Mouse (Mus musculus) testis, adult 2 months (tissue): ENCODE data around the gene Dgcr8. TPM values are rescaled to one million over a fixed set of nuclear protein-coding genes. Genes with fewer than 3 reads are reported as not detected.

Source experiments
- H3K27ac ChIP-seq: fragments of 200-500 bp; 2 replicates; pipeline ENCODE4 v1.5.1; 2012; ENCODE audit warnings: low read depth, low read length; ENCODE audit not compliant: control insufficient read depth, insufficient read depth
- H3K27me3 ChIP-seq: fragments of 200-500 bp; 2 replicates; pipeline ENCODE4 v1.6.1; 2012; ENCODE audit warnings: mild to moderate bottlenecking, low read length, moderate library complexity; ENCODE audit not compliant: control insufficient read depth, insufficient read depth
- H3K36me3 ChIP-seq: fragments of 200-500 bp; 2 replicates; pipeline ENCODE4 v1.6.1; 2012; ENCODE audit warnings: mild to moderate bottlenecking, low read length; ENCODE audit not compliant: control insufficient read depth, insufficient read depth
- H3K4me1 ChIP-seq: fragments of 200-500 bp; 2 replicates; pipeline ENCODE4 v1.6.1; 2012; ENCODE audit warnings: low read length; ENCODE audit not compliant: control insufficient read depth, insufficient read depth
- H3K4me3 ChIP-seq: fragments of 200-500 bp; 2 replicates; pipeline ENCODE4 v1.5.1; 2012; ENCODE audit warnings: low read depth, mild to moderate bottlenecking, low read length, moderate library complexity, mixed read lengths; ENCODE audit not compliant: control insufficient read depth
- CTCF ChIP-seq: fragments of 200-500 bp; IDR thresholded peaks from 2 replicates; pipeline ENCODE4 v1.5.1; 2012; ENCODE audit warnings: low read depth, mild to moderate bottlenecking, inconsistent platforms, low read length, moderate library complexity; ENCODE audit not compliant: control insufficient read depth, insufficient read depth, insufficient replicate concordance
- POLR2A ChIP-seq: fragments of 200-500 bp; IDR thresholded peaks from 2 replicates; pipeline ENCODE4 v1.6.1; 2012; ENCODE audit warnings: low read depth, mild to moderate bottlenecking, inconsistent platforms, low read length, moderate library complexity; ENCODE audit not compliant: control insufficient read depth
- polyA plus RNA-seq: library from polyadenylated mRNA; depleted of rRNA; stranded (reverse); fragments of >200 nt; gene quantifications from 2 replicates; pipeline ENCODE4 v1.2.3, GENCODE M21; 2012

Gene Dgcr8
- polyA plus RNA-seq, 1 experiment = 28.9 TPM

DNA sequence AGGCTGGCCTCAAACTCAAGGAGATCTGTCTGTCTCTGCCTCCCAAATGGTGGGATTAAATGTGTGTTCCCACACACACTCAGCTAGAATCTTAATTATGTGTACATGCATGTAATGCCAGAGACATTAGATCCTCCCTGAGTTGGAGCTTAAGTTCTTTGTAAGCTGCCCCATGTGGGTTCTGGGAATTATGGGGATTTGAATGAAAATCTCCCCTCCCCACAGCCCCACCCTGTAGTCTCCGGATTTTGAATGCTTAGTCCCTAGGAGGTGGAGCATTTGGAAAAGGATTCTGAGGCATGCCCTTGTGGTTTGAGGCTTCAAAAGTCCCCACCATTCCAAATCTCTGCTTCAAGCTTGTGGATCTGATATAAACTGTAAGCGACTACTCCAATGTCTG, 13.9 kb downstream of the Dgcr8 start:
- no peaks in the 10 kb centered on the region for H3K27me3 ChIP-seq
- H3K4me3 ChIP-seq = no peak overlapping the region
- TF ChIP-seq CTCF (no peak), POLR2A (no peak)
- no peak overlapping the region for H3K27ac ChIP-seq
- peaks cover 7% of the 10 kb centered on the region for H3K36me3 ChIP-seq
- no peaks in the 10 kb centered on the region for H3K4me1 ChIP-seq

GRCm38 (mm10) chr16:18268182-18268581, 20.9 kb downstream of the Dgcr8 start:
- TF ChIP-seq POLR2A (no peak), CTCF (no peak)
- Histone ChIP-seq H3K27ac (no peak overlapping the region), H3K4me1 (no peaks in the 10 kb centered on the region), H3K27me3 (no peaks in the 10 kb centered on the region), H3K36me3 (peaks cover 2% of the 10 kb centered on the region; the same call in 1 of the 2 replicates), H3K4me3 (no peak overlapping the region)

DNA sequence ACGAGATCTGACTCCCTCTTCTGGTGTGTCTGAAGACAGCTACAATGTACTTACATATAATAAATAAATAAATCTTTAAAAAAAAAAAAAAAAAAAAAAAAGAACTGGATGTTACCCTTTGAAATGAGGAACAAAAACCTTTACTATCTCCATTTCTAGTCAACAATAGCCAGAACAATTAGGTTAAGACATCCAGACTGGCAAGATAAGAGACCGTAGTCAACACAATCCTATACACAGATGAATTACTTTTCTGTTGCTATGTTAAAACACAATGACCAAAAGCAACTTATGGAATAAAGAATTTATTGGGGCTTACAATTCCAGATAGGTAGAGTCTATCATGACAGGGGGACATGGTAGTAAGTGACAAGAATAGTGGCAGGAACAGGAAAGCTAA, 24.0 kb downstream of the Dgcr8 start:
- H3K4me1 ChIP-seq = no peaks in the 10 kb centered on the region
- H3K4me3 ChIP-seq = no peak overlapping the region
- H3K27me3 ChIP-seq = no peaks in the 10 kb centered on the region
- no peak for TF ChIP-seq CTCF
- TF ChIP-seq POLR2A = no peak
- H3K36me3 ChIP-seq = peaks cover 2% of the 10 kb centered on the region; the same call in 1 of the 2 replicates
- no peak overlapping the region for H3K27ac ChIP-seq

GRCm38 (mm10) chr16:18258221-18258620, 30.8 kb downstream of the Dgcr8 start, which contains the start of gene Gm49776:
Gene Gm49776 (minus strand): TSS chr16:18258321.
- H3K36me3 ChIP-seq = no peaks in the 10 kb centered on the region; the same call in 1 of the 2 replicates
- TF ChIP-seq CTCF (no peak), POLR2A (no peak)

DNA sequence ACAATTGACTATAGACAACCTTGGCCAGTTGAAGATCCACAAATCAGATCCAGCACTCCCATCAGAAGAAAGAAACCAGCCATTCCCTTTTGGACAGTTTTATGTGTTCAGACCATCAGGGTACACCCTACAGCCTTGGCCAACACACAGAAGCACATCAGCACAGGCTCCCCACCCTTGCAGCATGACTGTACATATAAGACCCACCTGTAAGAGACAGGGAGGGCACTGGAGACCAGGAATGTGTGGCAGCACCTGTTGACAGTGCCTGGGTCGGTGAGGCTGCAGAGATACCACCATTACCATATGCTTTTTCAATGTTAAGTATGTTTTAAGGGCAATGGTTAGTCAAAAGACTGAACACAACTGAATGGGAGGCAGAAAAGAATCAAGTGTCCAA, 35.2 kb downstream of the Dgcr8 start:
- TF ChIP-seq POLR2A = no peak
- TF ChIP-seq CTCF = no peak
- Histone ChIP-seq H3K27ac (no peak overlapping the region), H3K36me3 (no peaks in the 10 kb centered on the region; the same call in 1 of the 2 replicates), H3K4me1 (peaks cover 7% of the 10 kb centered on the region), H3K27me3 (no peaks in the 10 kb centered on the region), H3K4me3 (no peak overlapping the region)

More at GRCm38 (mm10) chr16:18258221-18258620, 30.8 kb downstream of the Dgcr8 start, which contains the start of gene Gm49776:
- Histone ChIP-seq H3K27me3 (no peaks in the 10 kb centered on the region), H3K27ac (no peak within 1 kb of the TSS), H3K4me1 (no peaks in the 10 kb centered on the region), H3K4me3 (no peak within 1 kb of the TSS)

DNA sequence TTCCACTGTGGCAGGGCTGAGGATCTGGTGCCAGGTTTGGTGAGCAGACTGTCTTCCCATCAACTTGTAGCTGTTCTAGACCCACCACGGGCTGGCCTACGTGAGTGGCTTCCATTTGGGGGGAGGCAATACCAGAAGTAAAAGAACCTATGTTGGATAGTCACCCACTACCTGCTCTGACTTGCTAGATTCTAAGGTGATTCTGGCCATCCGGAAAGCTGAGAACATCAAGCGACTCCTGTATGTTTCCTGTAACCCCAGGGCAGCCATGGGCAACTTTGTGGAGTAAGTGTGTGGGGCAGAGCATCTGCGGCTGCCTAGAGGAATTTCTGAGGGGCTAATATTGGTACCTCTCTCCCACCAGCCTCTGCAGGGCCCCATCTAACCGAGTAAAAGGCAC, 36.3 kb downstream of the Dgcr8 start:
- TF ChIP-seq POLR2A (no peak), CTCF (no peak)
- Histone ChIP-seq H3K4me1 (peaks cover 7% of the 10 kb centered on the region), H3K27me3 (no peaks in the 10 kb centered on the region), H3K27ac (no peak overlapping the region), H3K4me3 (no peak overlapping the region), H3K36me3 (no peaks in the 10 kb centered on the region; the same call in 1 of the 2 replicates)

- H3K27ac ChIP-seq = no peak overlapping the region
These were observed 37.9 kb downstream of the Dgcr8 start for GRCm38 (mm10) chr16:18250828-18251790.

More at GRCm38 (mm10) chr16:18250828-18251790, 37.9 kb downstream of the Dgcr8 start:
- no peaks in the 10 kb centered on the region for H3K27me3 ChIP-seq
- H3K36me3 ChIP-seq = no peaks in the 10 kb centered on the region; the same call in 1 of the 2 replicates
- H3K4me1 ChIP-seq = peaks cover 7% of the 10 kb centered on the region
- H3K4me3 ChIP-seq = no peak overlapping the region
- no peak for TF ChIP-seq POLR2A
- TF ChIP-seq CTCF = no peak
